Mouse (Mus musculus) hindbrain, embryonic 14.5 days (tissue): ENCODE measurements around the gene Slc2a9. TPM values are rescaled to one million over a fixed set of nuclear protein-coding genes. Genes with fewer than 3 reads are reported as not detected.
"Not testable (repeated sequence)": the region's sequence is repeated elsewhere in the genome, so short reads cannot be mapped to it uniquely, and the experiment has no call there.

Experiments used
- ATAC-seq: fragments of 200-750 bp; cut with Nextera tagmentation; 2 replicates; pipeline ENCODE4 v1.8.0; 2017; ENCODE audit warnings: moderate number of reproducible peaks, mild to moderate bottlenecking, moderate TSS enrichment, moderate library complexity; ENCODE audit not compliant: low FRiP score
- DNase-seq: peaks from one replicate; pipeline ENCODE4 v3.0.0-alpha.2; 2015; ENCODE audit warnings: low spot score
- H3K27ac ChIP-seq: fragments of 300-500 bp; sonication (generic); 2 replicates; pipeline ENCODE4 v1.5.1; 2014; ENCODE audit warnings: mild to moderate bottlenecking, moderate library complexity
- H3K27me3 ChIP-seq: fragments of 300-500 bp; sonication (generic); 2 replicates; pipeline ENCODE4 v1.6.1; 2014; ENCODE audit warnings: mild to moderate bottlenecking, low read length, mixed read lengths; ENCODE audit not compliant: control insufficient read depth, insufficient read depth
- H3K36me3 ChIP-seq: fragments of 300-500 bp; sonication (generic); replicated peaks from 2 replicates; pipeline ENCODE4 v1.6.1; 2014; ENCODE audit not compliant: control insufficient read depth, insufficient read depth
- H3K4me1 ChIP-seq: fragments of 300-500 bp; sonication (generic); replicated peaks from 2 replicates; pipeline ENCODE4 v1.6.1; 2014; ENCODE audit warnings: antibody characterized with exemption, low read length, mixed read lengths; ENCODE audit not compliant: control insufficient read depth, insufficient read depth
- H3K4me2 ChIP-seq: fragments of 300-500 bp; sonication (generic); replicated peaks from 2 replicates; pipeline ENCODE4 v1.6.1; 2014; ENCODE audit warnings: mild to moderate bottlenecking, moderate library complexity
- H3K4me3 ChIP-seq: fragments of 300-500 bp; sonication (generic); replicated peaks from 2 replicates; pipeline ENCODE4 v1.5.1; 2014; ENCODE audit warnings: mild to moderate bottlenecking, low read length
- H3K9ac ChIP-seq: fragments of 300-500 bp; sonication (generic); 2 replicates; pipeline ENCODE4 v1.6.1; 2014
- H3K9me3 ChIP-seq: fragments of 300-500 bp; sonication (generic); 2 replicates; pipeline ENCODE4 v1.6.1; 2016; ENCODE audit warnings: low read length; ENCODE audit not compliant: control insufficient read depth
- WGBS: fragments of 180-500 bp; shearing (Covaris S2); extraction: QIAGEN DNeasy Blood & Tissue Kit; methylation state at CpG from one replicate; pipeline ENCODE4 v1.1.7; 2014; 5-methylcytosine and 5-hydroxymethylcytosine counted together
- polyA plus RNA-seq: library from polyadenylated mRNA; unstranded; fragments of >200 nt; fragmentation: Nextera tagmentation; extraction: Ambion mirVana; gene quantifications from 2 replicates; pipeline ENCODE4 v1.2.1, GENCODE M21; 2014

Gene Slc2a9
- polyA plus RNA-seq, 1 experiment from 2014 or later: 0.27 TPM

- H3K9me3 ChIP-seq, H3K27me3 ChIP-seq, H3K36me3 ChIP-seq, DNase-seq, H3K9ac ChIP-seq, H3K27ac ChIP-seq: not testable (repeated sequence)
- H3K4me2 ChIP-seq: peak overlapping the region; percentile 43
- 0 out of 2 replicates have a peak overlapping the region, but pooled peaks have one; percentile 12 for H3K4me3 ChIP-seq
- ATAC-seq: peak; percentile 10; the same call in 1 of the 2 replicates
- H3K4me1 ChIP-seq: peaks cover 17% of the 10 kb centered on the region
Observed at GRCm38 (mm10) chr5:38479545-38479907, 23.4 kb downstream of the Slc2a9 start.

DNA sequence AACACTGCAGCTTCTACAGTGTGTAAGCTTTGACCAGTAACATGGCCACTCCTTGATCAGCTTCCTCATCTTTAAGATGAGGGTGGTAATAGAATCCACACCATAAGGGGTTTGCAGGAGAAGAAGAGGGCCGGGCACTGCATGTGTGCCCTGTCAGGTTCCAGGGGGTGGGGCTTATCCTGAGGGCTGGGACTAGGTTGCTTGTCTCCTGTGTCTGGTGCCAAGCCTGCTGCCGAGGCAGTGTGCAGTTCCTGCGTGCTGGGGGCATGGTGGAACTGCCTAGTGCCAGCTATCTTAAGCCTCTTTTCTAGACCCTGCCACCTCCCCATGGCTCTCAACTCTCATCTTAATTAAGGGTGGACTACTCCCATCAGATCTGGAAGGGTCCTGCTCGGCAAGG, 23.9 kb downstream of the Slc2a9 start:
- H3K36me3 ChIP-seq: no peaks in the 10 kb centered on the region
- H3K4me1 ChIP-seq: peaks cover 17% of the 10 kb centered on the region
- no peak overlapping the region for H3K4me3 ChIP-seq
- H3K9ac ChIP-seq: no peak overlapping the region
- DNase-seq (no peak), ATAC-seq (0 out of 2 replicates have a peak, but pooled peaks have one; percentile 16)
- H3K27me3 ChIP-seq: no peaks in the 10 kb centered on the region
- H3K9me3 ChIP-seq: no peaks in the 10 kb centered on the region
- WGBS: 41% methylated on average over 4 of the region's 4 CpGs
- H3K4me2 ChIP-seq: no peak overlapping the region
- no peak overlapping the region for H3K27ac ChIP-seq

DNA sequence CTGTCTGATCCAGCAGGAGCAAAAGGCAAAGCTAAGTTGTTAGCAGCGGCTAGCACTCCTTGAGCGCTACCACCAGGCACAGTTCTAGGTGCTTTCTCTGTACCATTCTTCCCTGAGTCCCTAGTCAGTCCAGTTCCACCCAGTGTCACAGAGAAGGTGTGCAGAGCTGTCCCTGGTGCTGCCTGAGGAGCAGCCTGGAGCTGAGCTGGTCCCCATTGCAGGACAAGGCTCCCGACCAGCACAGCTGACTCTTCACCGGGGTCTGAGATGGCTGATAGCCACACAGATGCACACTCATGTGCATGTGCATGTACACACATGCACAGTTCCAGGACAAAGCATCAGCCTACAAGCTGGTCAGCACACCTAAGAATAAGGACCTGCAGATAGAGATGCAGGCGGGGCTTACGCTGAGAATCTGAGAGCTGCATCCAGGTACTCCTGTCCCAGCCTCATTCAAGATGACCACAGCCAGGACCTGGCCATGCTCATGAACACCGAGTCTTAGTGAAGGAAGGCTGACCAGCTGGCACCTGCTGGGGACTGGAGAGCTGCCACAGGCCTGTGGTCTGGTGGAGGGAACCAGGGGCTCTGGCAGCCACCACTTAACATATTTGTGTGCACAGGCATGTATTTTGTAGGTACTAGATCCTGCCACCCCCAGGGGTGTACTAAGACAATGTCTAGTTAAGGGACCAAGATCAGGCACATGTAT, 25.1 kb downstream of the Slc2a9 start:
- 90% methylated on average over 7 of the region's 7 CpGs for WGBS
- H3K27ac ChIP-seq: no peak overlapping the region
- peaks cover 17% of the 10 kb centered on the region for H3K4me1 ChIP-seq
- no peak overlapping the region for H3K9ac ChIP-seq
- no peak overlapping the region for H3K4me2 ChIP-seq
- H3K9me3 ChIP-seq: no peaks in the 10 kb centered on the region
- no peak overlapping the region for H3K4me3 ChIP-seq
- no peaks in the 10 kb centered on the region for H3K27me3 ChIP-seq
- ATAC-seq (no peak), DNase-seq (no peak)
- H3K36me3 ChIP-seq: no peaks in the 10 kb centered on the region

GRCm38 (mm10) chr5:38476861-38477565, 25.9 kb downstream of the Slc2a9 start:
- Histone ChIP-seq H3K27ac (no peak overlapping the region), H3K4me3 (no peak overlapping the region), H3K36me3 (no peaks in the 10 kb centered on the region), H3K9ac (no peak overlapping the region), H3K4me1 (peaks cover 17% of the 10 kb centered on the region), H3K27me3 (no peaks in the 10 kb centered on the region), H3K9me3 (no peaks in the 10 kb centered on the region), H3K4me2 (no peak overlapping the region)
- ATAC-seq: no peak
- WGBS: 84% methylated on average over 25 of the region's 25 CpGs
- DNase-seq: no peak

DNA sequence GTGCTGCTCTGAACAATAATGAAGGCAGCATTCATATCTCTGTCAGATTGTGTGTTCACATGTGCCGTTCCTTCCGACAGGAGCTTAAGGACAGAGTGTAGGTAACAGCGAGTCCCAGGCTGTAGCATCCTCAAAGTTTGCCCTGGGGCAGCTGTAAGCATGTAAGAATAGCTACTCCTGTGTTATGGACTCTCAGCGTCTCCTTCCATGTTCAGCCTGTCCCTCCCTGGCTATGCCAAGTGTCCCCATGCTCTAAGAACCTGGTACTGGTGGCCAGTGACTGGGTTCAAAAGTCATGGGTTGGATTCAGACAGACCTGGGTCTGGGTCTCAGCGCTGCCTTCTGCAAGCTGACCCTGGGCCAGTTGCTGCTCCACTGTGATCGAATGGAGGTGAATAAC, 32.1 kb downstream of the Slc2a9 start:
- H3K4me3 ChIP-seq: no peak overlapping the region
- DNase-seq: no peak
- H3K9me3 ChIP-seq: no peaks in the 10 kb centered on the region
- H3K27me3 ChIP-seq: no peaks in the 10 kb centered on the region
- H3K4me2 ChIP-seq: no peak overlapping the region
- H3K36me3 ChIP-seq: no peaks in the 10 kb centered on the region
- WGBS: 83% methylated on average over 6 of the region's 6 CpGs
- ATAC-seq: no peak
- no peak overlapping the region for H3K27ac ChIP-seq
- H3K9ac ChIP-seq: no peak overlapping the region
- H3K4me1 ChIP-seq: no peaks in the 10 kb centered on the region

DNA sequence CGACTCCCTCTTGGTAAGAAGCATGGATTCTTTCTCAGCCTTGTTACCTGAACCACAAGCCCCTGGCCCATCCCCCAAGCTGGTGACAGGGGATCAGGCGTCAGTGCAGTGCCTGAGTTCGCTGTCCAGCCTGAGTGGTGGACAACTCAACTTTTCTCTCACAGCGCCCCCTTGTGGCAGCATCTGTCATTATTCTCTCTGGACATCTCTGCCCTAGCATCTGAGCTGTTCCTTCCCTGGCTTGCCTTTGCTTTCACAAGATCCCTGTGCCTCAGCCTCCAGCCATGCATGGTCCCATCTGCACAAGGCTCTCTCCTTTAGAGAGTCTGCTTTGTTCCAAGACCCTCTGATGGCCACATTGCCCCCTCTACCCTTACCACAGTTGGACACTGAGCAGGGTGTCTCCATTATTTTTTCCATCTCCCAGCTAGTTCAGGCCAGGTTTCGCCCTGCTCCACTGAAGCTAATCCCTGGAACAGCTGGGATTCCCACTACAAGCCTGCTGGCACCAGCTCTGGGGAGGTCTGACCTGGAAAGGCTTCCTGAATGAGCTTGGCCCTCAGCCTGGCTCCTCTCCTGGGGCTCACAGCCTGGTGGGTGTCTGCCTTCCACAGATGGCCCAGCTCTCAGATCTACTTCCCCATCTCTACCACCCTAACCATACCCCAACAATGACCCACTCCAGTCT, 32.9 kb downstream of the Slc2a9 start:
- Histone ChIP-seq H3K27ac (no peak overlapping the region), H3K27me3 (no peaks in the 10 kb centered on the region), H3K4me1 (no peaks in the 10 kb centered on the region), H3K9ac (no peak overlapping the region), H3K9me3 (no peaks in the 10 kb centered on the region), H3K36me3 (no peaks in the 10 kb centered on the region), H3K4me2 (no peak overlapping the region), H3K4me3 (no peak overlapping the region)
- ATAC-seq: peak; percentile 59
- DNase-seq: peak; percentile 78
- 20% methylated on average over 5 of the region's 5 CpGs for WGBS

DNA sequence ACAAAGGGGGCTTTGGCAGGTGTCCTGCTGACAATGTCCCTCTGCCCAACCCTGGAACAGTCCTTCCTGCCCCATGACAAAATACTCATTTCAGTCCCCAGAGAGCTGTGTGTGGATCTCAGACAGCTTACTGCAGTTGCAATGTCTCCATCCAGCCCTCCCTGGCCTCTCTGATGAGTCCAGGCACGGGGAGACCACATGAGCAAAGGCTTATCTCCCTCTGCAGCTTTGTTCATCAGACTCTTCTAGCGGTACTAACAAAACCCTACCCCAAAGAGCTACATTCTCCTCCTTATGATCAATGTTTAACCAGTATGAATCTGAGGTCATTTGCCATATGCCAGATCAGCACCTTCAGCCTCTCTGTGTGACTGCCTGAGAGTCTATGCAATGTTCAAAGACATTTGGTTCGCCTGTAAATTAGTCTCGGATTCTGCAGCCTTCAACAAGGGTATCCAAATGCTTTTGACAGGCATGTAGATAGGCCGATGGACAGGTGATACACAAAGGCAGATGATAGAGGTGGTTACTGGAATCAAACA, 36.3 kb downstream of the Slc2a9 start:
- Histone ChIP-seq H3K4me2 (no peak overlapping the region), H3K9me3 (no peaks in the 10 kb centered on the region), H3K27ac (no peak overlapping the region), H3K4me3 (no peak overlapping the region), H3K36me3 (no peaks in the 10 kb centered on the region), H3K4me1 (no peaks in the 10 kb centered on the region), H3K9ac (no peak overlapping the region), H3K27me3 (no peaks in the 10 kb centered on the region)
- DNase-seq (no peak), ATAC-seq (no peak)
- WGBS: 82% methylated on average over 5 of the region's 5 CpGs

- H3K9me3 ChIP-seq: no peaks in the 10 kb centered on the region
- no peaks in the 10 kb centered on the region for H3K27me3 ChIP-seq
- WGBS: 82% methylated on average over 5 of the region's 5 CpGs
- DNase-seq (no peak), ATAC-seq (no peak)
- no peaks in the 10 kb centered on the region for H3K36me3 ChIP-seq
- H3K4me1 ChIP-seq: no peaks in the 10 kb centered on the region
- no peak overlapping the region for H3K9ac ChIP-seq
- H3K27ac ChIP-seq: no peak overlapping the region
- no peak overlapping the region for H3K4me3 ChIP-seq
- no peak overlapping the region for H3K4me2 ChIP-seq
Observed at GRCm38 (mm10) chr5:38461261-38461660, 41.7 kb downstream of the Slc2a9 start.

DNA sequence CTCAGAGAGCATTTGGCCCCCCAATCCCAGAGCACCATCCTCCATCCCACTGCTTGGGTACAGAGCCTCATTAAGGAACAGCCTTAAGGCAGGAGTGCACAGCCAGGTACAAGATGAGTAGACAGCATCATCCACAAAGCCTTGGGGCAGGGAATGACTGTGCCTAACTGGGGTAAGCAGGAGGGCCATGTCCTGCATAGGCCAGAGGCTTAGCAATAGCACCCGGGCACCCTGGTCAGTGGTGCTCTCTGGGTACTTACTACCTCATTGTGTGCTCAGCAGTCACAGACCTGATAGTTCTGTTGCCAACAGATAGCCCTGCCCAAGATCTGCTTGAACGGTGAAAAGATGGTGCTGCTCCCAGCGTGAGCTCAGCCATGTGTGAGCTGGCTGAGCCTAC, 52.0 kb downstream of the Slc2a9 start:
- Histone ChIP-seq H3K4me1 (no peaks in the 10 kb centered on the region), H3K9me3 (no peaks in the 10 kb centered on the region), H3K4me2 (no peak overlapping the region), H3K27ac (no peak overlapping the region), H3K9ac (no peak overlapping the region), H3K4me3 (no peak overlapping the region), H3K36me3 (no peaks in the 10 kb centered on the region), H3K27me3 (no peaks in the 10 kb centered on the region)
- 92% methylated on average over 3 of the region's 3 CpGs for WGBS
- no peak for ATAC-seq
- DNase-seq: no peak
